Mouse (Mus musculus) hindbrain, embryonic 13.5 days (tissue): ENCODE data around the gene Hydin. TPM values are rescaled to one million over a fixed set of nuclear protein-coding genes. Genes with fewer than 3 reads are reported as not detected.
"Not testable (repeated sequence)": the region's sequence is repeated elsewhere in the genome, so short reads cannot be mapped to it uniquely, and the experiment has no call there.

Experiments
- ATAC-seq: fragments of 200-750 bp; cut with Nextera tagmentation; 2 replicates; pipeline ENCODE4 v1.8.0; 2017; ENCODE audit warnings: moderate TSS enrichment; ENCODE audit not compliant: low FRiP score
- H3K27ac ChIP-seq: fragments of 300-500 bp; sonication (generic); 2 replicates; pipeline ENCODE4 v1.5.1; 2015; ENCODE audit warnings: inconsistent platforms, mild to moderate bottlenecking, moderate library complexity
- H3K27me3 ChIP-seq: fragments of 300-500 bp; sonication (generic); 2 replicates; pipeline ENCODE4 v1.6.1; 2015; ENCODE audit warnings: mild to moderate bottlenecking, inconsistent platforms
- H3K36me3 ChIP-seq: fragments of 300-500 bp; sonication (generic); 2 replicates; pipeline ENCODE4 v1.6.1; 2015; ENCODE audit warnings: mild to moderate bottlenecking, inconsistent platforms
- H3K4me1 ChIP-seq: fragments of 300-500 bp; sonication (generic); replicated peaks from 2 replicates; pipeline ENCODE4 v1.6.1; 2015; ENCODE audit warnings: inconsistent platforms
- H3K4me2 ChIP-seq: fragments of 300-500 bp; sonication (generic); 2 replicates; pipeline ENCODE4 v1.6.1; 2015; ENCODE audit warnings: inconsistent platforms, mild to moderate bottlenecking, moderate library complexity
- H3K4me3 ChIP-seq: fragments of 300-500 bp; sonication (generic); 2 replicates; pipeline ENCODE4 v1.5.1; 2015; ENCODE audit warnings: mild to moderate bottlenecking, inconsistent platforms
- H3K9ac ChIP-seq: fragments of 300-500 bp; sonication (generic); 2 replicates; pipeline ENCODE4 v1.6.1; 2015; ENCODE audit warnings: mild to moderate bottlenecking, inconsistent platforms
- H3K9me3 ChIP-seq: fragments of 300-500 bp; sonication (generic); 2 replicates; pipeline ENCODE4 v1.6.1; 2016; ENCODE audit warnings: inconsistent platforms
- WGBS: fragments of 180-500 bp; shearing (Covaris S2); methylation state at CpG from one replicate; pipeline ENCODE4 v1.1.7; 2015; 5-methylcytosine and 5-hydroxymethylcytosine counted together
- polyA plus RNA-seq: library from polyadenylated mRNA; unstranded; fragments of >200 nt; fragmentation: Nextera tagmentation; extraction: Ambion mirVana; gene quantifications from 2 replicates; pipeline ENCODE4 v1.2.1, GENCODE M21; 2015

Hydin gene
- polyA plus RNA-seq, 1 experiment from 2014 or later, result 0.71 TPM

DNA sequence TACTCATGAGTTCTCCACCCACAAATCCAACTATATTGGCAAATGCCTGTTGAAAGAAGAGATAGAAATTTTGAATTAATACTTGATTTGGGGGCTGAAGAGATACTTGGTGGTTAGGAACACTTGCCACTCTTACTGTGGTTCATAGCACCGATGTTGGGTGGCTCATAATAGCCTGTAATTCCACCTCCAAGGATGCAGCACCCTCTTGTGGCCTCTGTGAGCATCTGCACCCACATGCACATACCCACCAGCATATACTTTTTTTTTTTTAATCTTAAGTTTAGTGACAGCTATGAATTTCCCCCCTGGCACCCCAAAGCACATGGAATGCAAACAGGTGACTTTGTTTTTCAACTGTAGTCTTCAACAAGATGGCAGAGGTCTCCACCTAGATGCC is 283.6 kb downstream of the Hydin start:
- Histone ChIP-seq H3K27ac (no peak overlapping the region), H3K4me1 (no peaks in the 10 kb centered on the region), H3K36me3 (no peaks in the 10 kb centered on the region), H3K9me3 (peaks cover 6% of the 10 kb centered on the region; the same call in 1 of the 2 replicates), H3K4me3 (no peak overlapping the region), H3K9ac (no peak overlapping the region), H3K4me2 (no peak overlapping the region), H3K27me3 (no peaks in the 10 kb centered on the region)
- ATAC-seq, result no peak
- WGBS, result 96% methylated on average over 1 of the region's 1 CpGs

- not testable (repeated sequence) for H3K9ac ChIP-seq, H3K4me1 ChIP-seq, H3K4me2 ChIP-seq, H3K9me3 ChIP-seq, H3K4me3 ChIP-seq, H3K36me3 ChIP-seq, H3K27me3 ChIP-seq, H3K27ac ChIP-seq, ATAC-seq
These were observed 285.3 kb downstream of the Hydin start for GRCm38 (mm10) chr8:110552111-110552510.

DNA sequence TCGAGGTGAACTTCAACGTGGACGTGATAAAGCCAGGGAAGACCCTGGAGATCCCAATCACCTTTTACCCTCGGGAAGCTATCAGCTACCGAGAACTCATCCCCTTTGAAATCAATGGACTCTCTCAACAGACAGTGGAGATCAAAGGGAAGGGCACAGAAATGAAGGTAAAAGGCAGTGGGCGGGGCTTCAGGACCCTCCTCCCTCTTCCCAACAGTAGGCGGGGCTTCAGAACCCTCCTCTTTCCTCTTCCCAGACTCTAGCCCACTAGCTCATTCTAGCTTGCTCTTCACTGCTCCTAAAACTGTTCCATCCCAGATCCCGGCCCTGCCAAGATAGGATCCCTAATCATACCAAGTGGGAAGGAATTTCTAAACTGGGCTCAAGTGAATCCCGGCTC is 325.9 kb downstream of the Hydin start:
- H3K9me3 ChIP-seq, result no peaks in the 10 kb centered on the region
- H3K4me3 ChIP-seq, result no peak overlapping the region
- 84% methylated on average over 9 of the region's 9 CpGs for WGBS
- no peak overlapping the region for H3K4me2 ChIP-seq
- no peak overlapping the region for H3K27ac ChIP-seq
- H3K9ac ChIP-seq, result no peak overlapping the region
- H3K36me3 ChIP-seq, result no peaks in the 10 kb centered on the region
- no peak for ATAC-seq
- H3K27me3 ChIP-seq, result no peaks in the 10 kb centered on the region
- H3K4me1 ChIP-seq, result no peaks in the 10 kb centered on the region

GRCm38 (mm10) chr8:110594164-110594563 is 327.4 kb downstream of the Hydin start:
- Histone ChIP-seq H3K27ac (no peak overlapping the region), H3K4me3 (no peak overlapping the region), H3K27me3 (no peaks in the 10 kb centered on the region), H3K9ac (no peak overlapping the region), H3K4me2 (no peak overlapping the region), H3K36me3 (no peaks in the 10 kb centered on the region), H3K4me1 (no peaks in the 10 kb centered on the region), H3K9me3 (no peaks in the 10 kb centered on the region)
- no peak for ATAC-seq
- 80% methylated on average over 6 of the region's 6 CpGs for WGBS

DNA sequence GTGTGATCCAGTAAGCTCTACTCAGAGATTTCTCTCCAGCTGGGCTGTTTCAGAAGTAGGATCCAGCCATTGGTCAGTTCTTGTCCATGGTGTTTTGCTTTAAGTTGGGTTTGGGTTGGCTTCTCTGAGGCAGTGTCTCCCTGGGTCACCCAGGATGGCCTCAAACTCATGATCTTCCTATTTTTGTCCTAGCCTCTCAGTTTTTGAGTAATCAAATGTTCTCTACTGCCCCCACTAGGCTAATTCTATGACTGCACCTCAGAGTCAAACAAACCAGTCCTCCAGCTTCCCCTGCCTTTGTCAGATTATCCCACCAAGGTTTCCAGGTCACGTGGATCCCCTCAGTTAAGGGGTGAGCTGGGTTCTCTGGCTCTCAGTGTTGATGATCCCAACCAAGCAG is 337.8 kb downstream of the Hydin start:
- no peak for ATAC-seq
- WGBS, result 12% methylated on average over 1 of the region's 1 CpGs
- no peak overlapping the region for H3K9ac ChIP-seq
- no peaks in the 10 kb centered on the region; the same call in 1 of the 2 replicates for H3K27me3 ChIP-seq
- H3K4me3 ChIP-seq, result no peak overlapping the region
- no peaks in the 10 kb centered on the region for H3K36me3 ChIP-seq
- H3K4me2 ChIP-seq, result no peak overlapping the region
- H3K4me1 ChIP-seq, result no peaks in the 10 kb centered on the region
- H3K27ac ChIP-seq, result no peak overlapping the region
- H3K9me3 ChIP-seq, result no peaks in the 10 kb centered on the region

- Histone ChIP-seq H3K9ac (no peak overlapping the region), H3K27me3 (no peaks in the 10 kb centered on the region; the same call in 1 of the 2 replicates), H3K4me1 (no peaks in the 10 kb centered on the region), H3K27ac (no peak overlapping the region), H3K4me2 (no peak overlapping the region), H3K36me3 (no peaks in the 10 kb centered on the region), H3K9me3 (no peaks in the 10 kb centered on the region), H3K4me3 (no peak overlapping the region)
- 60% methylated on average over 6 of the region's 6 CpGs for WGBS
- no peak for ATAC-seq
These were observed 338.7 kb downstream of the Hydin start for GRCm38 (mm10) chr8:110605401-110606015.

DNA sequence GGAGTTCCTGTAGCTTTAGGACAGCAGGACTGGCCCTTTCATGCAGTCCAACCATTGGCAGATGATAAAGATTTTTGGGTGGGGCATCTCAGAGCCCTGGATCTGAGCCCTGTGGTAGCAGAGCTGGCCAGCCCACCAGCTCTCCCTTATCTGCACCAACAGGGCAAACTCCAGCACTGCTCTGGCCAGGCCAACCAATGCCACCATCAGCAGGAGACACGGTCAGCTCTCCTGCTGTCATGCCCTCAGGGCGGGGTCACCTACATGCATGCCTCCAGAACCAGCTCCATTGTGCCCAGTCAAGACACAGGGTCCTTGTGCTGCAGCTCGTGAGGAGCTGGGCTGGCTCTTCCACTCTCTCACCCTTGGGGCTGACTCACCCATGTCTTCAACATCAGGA is 349.0 kb downstream of the Hydin start:
- peaks cover 24% of the 10 kb centered on the region for H3K4me1 ChIP-seq
- no peak overlapping the region for H3K4me3 ChIP-seq
- ATAC-seq, result no peak
- no peaks in the 10 kb centered on the region for H3K36me3 ChIP-seq
- WGBS, result 75% methylated on average over 3 of the region's 3 CpGs
- H3K27me3 ChIP-seq, result peaks cover 10% of the 10 kb centered on the region
- H3K9me3 ChIP-seq, result no peaks in the 10 kb centered on the region
- no peak overlapping the region for H3K9ac ChIP-seq
- no peak overlapping the region for H3K4me2 ChIP-seq
- no peak overlapping the region for H3K27ac ChIP-seq

DNA sequence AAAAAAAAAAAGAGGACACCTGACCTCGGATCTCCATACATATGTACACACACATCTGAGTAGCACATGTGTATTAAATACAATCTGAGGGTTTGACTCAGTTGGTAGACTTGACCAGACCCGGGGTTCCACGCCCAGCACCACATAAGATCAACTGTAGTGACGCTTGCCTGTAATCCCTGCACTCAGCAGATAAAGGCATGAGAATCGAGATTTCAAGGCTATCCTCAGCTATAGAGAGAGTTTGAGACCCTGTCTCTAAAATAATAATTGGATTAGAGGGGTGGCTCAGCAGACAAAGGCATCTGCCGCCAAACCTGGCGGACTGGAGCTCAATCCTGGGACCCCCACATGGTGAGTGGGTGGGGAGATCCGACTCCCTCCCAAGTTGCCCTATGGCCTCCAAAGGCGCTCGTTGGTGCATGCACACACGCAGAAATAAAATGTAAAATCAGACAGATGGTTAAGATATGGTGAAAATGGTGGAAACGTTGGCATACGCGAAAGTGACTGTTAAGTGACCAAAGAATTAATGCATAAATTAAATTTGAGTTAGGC is 351.1 kb downstream of the Hydin start:
- Histone ChIP-seq H3K4me3 (peak overlapping the region; percentile 85), H3K9me3 (no peaks in the 10 kb centered on the region), H3K4me1 (peaks cover 31% of the 10 kb centered on the region)

DNA sequence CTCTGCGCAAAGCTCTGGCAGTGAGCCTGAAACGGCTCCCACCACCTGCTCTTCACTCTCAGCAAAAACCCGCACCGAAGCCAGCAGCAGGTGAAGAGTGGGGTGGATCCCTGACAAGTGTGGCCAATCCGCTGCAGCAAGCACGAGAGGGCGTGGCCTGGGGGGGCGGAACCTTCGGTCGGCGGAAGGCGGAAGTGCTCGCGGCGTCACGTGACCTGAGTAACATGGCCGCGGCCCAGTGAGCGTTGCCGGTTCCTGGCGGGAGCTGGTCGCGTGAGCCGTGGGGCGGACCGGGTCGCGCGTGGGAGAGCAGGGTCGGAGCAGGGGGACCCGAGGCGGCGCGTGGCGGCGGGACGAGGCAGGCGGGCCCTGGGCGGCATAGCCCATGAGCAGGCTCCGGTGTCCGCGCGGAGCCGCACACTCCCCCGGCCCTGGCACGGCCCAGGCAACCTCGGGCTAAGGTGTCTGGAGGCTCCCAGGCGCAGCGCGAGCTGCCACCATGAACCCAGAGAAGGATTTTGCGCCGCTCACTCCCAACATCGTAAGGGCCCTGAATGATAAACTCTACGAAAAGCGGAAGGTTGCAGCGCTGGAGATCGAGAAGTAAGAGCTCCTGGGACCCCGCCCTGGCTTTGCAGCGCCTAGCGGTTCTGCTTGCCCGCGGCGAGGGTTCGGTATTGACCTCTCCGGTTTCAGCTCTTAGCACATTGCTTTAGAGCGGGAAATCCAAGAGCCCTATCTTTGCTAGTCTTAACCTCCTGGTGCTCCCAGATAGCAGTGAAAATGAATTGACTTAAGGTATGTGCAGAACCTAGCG is 351.8 kb downstream of the Hydin start, which contains the start of gene Vac14:
Gene Vac14, plus strand, starts transcription at position 195 of the 817 bp plus-strand sequence.
- Histone ChIP-seq H3K27me3 (peaks cover 10% of the 10 kb centered on the region), H3K36me3 (no peaks in the 10 kb centered on the region), H3K9me3 (no peaks in the 10 kb centered on the region), H3K4me3 (peak within 1 kb of the TSS; percentile 85), H3K27ac (peak within 1 kb of the TSS; percentile 74), H3K4me1 (peaks cover 31% of the 10 kb centered on the region), H3K9ac (peak within 1 kb of the TSS; percentile 82), H3K4me2 (peak within 1 kb of the TSS; percentile 95)
- ATAC-seq, result peak; percentile 97
- WGBS, result under 1% methylated on average over 55 of the region's 67 CpGs

More for the DNA sequence above, 351.1 kb downstream of the Hydin start:
- 28% methylated on average over 14 of the region's 14 CpGs for WGBS
- Histone ChIP-seq H3K36me3 (no peaks in the 10 kb centered on the region), H3K27ac (peak overlapping the region; percentile 74), H3K4me2 (peak overlapping the region; percentile 95), H3K27me3 (peaks cover 10% of the 10 kb centered on the region), H3K9ac (peak overlapping the region; percentile 82)
- ATAC-seq, result peak; percentile 50

DNA sequence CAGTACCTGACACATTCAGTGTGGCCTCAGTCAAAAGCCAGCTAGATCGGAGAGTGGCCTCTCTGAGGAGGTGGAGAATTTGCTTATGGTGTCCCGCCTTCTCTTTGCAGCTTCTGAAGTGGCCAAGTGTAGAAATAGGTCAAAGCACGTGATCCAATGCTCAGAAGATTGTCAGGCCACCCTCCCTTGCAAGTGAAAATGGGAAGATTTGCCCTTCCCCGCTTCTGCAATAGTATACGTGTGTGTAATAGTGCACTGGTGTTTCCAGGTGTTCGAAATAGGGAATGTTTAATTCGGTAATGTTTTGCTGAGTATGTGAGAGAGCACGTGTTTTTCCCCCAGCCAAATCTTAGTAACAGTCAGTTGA is 352.4 kb downstream of the Hydin start:
- 31% methylated on average over 8 of the region's 8 CpGs for WGBS

DNA sequence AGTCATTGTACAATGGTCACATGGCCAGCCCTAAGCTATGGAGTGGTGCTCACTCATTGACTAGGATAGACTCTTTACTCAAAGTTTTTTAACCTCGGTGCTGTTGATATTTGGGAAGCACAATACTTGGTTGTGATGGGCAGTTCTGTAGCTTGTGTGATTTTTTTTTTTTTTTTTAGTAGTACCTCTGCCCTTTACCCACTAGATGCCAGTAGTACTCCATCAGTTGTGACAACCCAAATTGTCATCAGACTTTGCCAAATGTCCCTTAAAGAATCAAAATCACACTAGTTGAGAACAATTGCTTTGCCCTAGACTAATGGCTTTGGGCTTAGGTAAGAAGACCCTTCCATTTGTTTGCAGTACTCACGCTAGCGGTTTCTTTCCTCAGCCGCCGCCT is 353.1 kb downstream of the Hydin start:
- Histone ChIP-seq H3K4me2 (peak overlapping the region; percentile 95), H3K4me3 (peak overlapping the region; percentile 85)
- ATAC-seq, result no peak

More for the DNA sequence above, 352.4 kb downstream of the Hydin start:
- Histone ChIP-seq H3K4me3 (peak overlapping the region; percentile 85), H3K4me2 (peak overlapping the region; percentile 95), H3K36me3 (no peaks in the 10 kb centered on the region), H3K27me3 (peaks cover 10% of the 10 kb centered on the region), H3K9ac (peak overlapping the region; percentile 82), H3K27ac (no peak overlapping the region), H3K4me1 (peaks cover 31% of the 10 kb centered on the region), H3K9me3 (no peaks in the 10 kb centered on the region)
- no peak for ATAC-seq

GRCm38 (mm10) chr8:110626431-110626830 is 359.7 kb downstream of the Hydin start:
- no peak for ATAC-seq
- H3K27me3 ChIP-seq, result no peaks in the 10 kb centered on the region
- no peak overlapping the region; the same call in 1 of the 2 replicates for H3K9ac ChIP-seq
- H3K4me1 ChIP-seq, result peaks cover 3% of the 10 kb centered on the region
- H3K36me3 ChIP-seq, result no peaks in the 10 kb centered on the region
- no peaks in the 10 kb centered on the region for H3K9me3 ChIP-seq
- H3K4me3 ChIP-seq, result no peak overlapping the region
- no peak overlapping the region for H3K27ac ChIP-seq
- H3K4me2 ChIP-seq, result no peak overlapping the region
- WGBS, result 75% methylated on average over 4 of the region's 4 CpGs

More for the DNA sequence above, 353.1 kb downstream of the Hydin start:
- Histone ChIP-seq H3K4me1 (peaks cover 31% of the 10 kb centered on the region), H3K27ac (no peak overlapping the region), H3K27me3 (peaks cover 10% of the 10 kb centered on the region), H3K36me3 (no peaks in the 10 kb centered on the region), H3K9ac (no peak overlapping the region), H3K9me3 (no peaks in the 10 kb centered on the region)
- WGBS, result 92% methylated on average over 5 of the region's 5 CpGs
